ENCODE assay signal across 9 mouse cellular contexts in the genomic region with DNA sequence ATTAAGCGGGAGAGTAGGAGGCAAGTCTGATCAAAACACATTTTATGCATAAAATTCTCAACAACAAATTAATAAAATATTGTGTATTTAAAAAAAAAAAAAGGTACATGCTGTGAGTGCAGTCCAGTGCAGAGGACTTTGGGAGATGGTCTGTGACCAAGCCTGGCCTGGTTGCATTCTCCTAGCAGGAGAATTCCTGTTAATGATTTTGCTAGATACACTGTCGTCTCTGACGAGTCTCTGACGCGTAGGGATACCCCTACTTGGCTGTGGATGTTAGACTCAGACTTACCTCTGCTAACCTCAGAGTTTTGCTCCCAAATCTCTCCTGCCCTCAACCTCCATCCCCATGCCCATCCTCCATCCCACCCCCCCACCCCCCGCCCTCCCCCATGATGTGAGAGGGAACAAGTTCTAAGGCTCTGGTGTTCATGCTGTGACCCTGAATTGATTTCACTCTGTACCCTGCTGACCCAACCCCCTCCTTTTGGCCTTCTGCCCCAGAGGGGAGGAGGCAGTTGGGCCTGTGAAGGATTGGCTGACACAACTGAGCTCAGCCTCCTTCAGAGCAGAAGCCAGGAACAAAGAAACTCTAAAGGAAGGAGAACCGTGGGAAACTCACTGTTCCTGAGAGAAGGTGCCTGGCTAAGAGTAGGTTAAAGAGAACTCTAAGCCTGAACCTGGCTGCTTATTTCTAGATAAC. TPM values are rescaled to one million over a fixed set of nuclear protein-coding genes. Genes with fewer than 3 reads are reported as not detected.
DNase-seq lines count a peak whose midpoint lies in the region; ATAC-seq and TF ChIP-seq lines count a peak whose summit lies in the region.
"Had no signal": no experiment of that assay in that cellular context is flagged by ENCODE, and none has a peak within 500 bp of the region (broad histone marks: within the 10 kb centered on the region; RNA-seq: fewer than 3 reads in every experiment).

Gene Cyp4f15, plus strand, starts transcription at position 580 of the 703 bp plus-strand sequence.

- H3K9me3 ChIP-seq in lung, postnatal 0 days (ENCODE audit: low read length) = no peaks in the 10 kb centered on the region

- H3K36me3 ChIP-seq in lung, postnatal 0 days (ENCODE audit: insufficient read depth, low read length) = no peaks in the 10 kb centered on the region

- intact Hi-C loops in left cerebral cortex, postnatal 4 days (cut with DNase I) = no loop called here

- TF ChIP-seq CTCF in lung, adult 2 months (IDR thresholded peaks at IDR 0.05; ENCODE audit: insufficient read depth, low read length) = no peak
- no peak for TF ChIP-seq CTCF in lung, postnatal 0 days (IDR thresholded peaks at IDR 0.05)

- H3K9ac ChIP-seq in lung, postnatal 0 days (replicated peaks; ENCODE audit: low read depth) = no peak within 1 kb of the TSS

- no peaks in the 10 kb centered on the region for H3K27me3 ChIP-seq in lung, postnatal 0 days (replicated peaks; ENCODE audit: insufficient read depth, low read length)

- no peak for TF ChIP-seq POLR2A in lung, adult 2 months (IDR thresholded peaks at IDR 0.05; ENCODE audit: borderline replicate concordance, extremely low read depth, low read depth, low read length)

- no peak within 1 kb of the TSS for H3K4me2 ChIP-seq in lung, postnatal 0 days (replicated peaks; ENCODE audit: low read depth, low read length)

- 31% methylated on average over 7 of the region's 7 CpGs for WGBS in lung, adult 2 months
- 24% methylated on average over 7 of the region's 7 CpGs for WGBS in lung, postnatal 0 days

- TF ChIP-seq EP300 in lung, postnatal 0 days (IDR thresholded peaks at IDR 0.05) = no peak

- H3K4me1 ChIP-seq in lung, adult 2 months (ENCODE audit: control insufficient read depth, insufficient read depth, low read length) = no peaks in the 10 kb centered on the region
- H3K4me1 ChIP-seq in lung, postnatal 0 days (ENCODE audit: insufficient read depth, low read depth, low read length) = no peaks in the 10 kb centered on the region

- H3K27ac ChIP-seq in lung, postnatal 0 days (ENCODE audit: low read length) = no peak within 1 kb of the TSS
- H3K27ac ChIP-seq: macrophage had no signal

- no peak for DNase-seq in lung, adult 2 months
- no peak for DNase-seq in lung, postnatal 0 days (ENCODE audit: low spot score)
- DNase-seq in cerebellum, postnatal 25 days = peak; percentile 10 to 17
- DNase-seq in kidney, adult 8-10 months = peak; percentile 54 to 76
- peak; percentile 74 for DNase-seq in left cerebral cortex, postnatal 4 days
- peak; percentile 49 for DNase-seq in right cerebral cortex, adult 18-20 months
- no peak for DNase-seq in gastrocnemius, postnatal 10 days
- no peak for DNase-seq in MN1 (ENCODE audit: low spot score)

- ATAC-seq in lung, postnatal 0 days = no peak

- peak within 1 kb of the TSS; percentile 32 for H3K4me3 ChIP-seq in lung, adult 2 months (replicated peaks; ENCODE audit: extremely low read depth, low read depth, low read length)
- no peak within 1 kb of the TSS for H3K4me3 ChIP-seq in lung, postnatal 0 days (ENCODE audit: low read depth, low read length)

RNA-seq across cellular contexts. Expression of gene Cyp4f15, which starts in this region (rescaled TPM):
- 7.7 and 8.4 TPM in 2 replicates for polyA plus RNA-seq in lung, adult 2 months (2012; rRNA removed)
- polyA plus RNA-seq in lung, postnatal 0 days (2015; fragmentation: Nextera tagmentation; extraction: Ambion mirVana) = 0.33 and 0.39 TPM in 2 replicates
- 1 to 10 TPM; 2.9 to 3.3 TPM for total RNA-seq in left cerebral cortex, postnatal 4 days (2021)
- total RNA-seq in gastrocnemius, postnatal 10 days (2021) = not detected
- polyA plus RNA-seq: macrophage had no signal

Comparison
In these comparisons a context has a peak if more than half of its experiments do, and no peak if none do; other contexts are left out.
1. DNase-seq: peak in cerebellum, postnatal 25 days (2 of 2), kidney, adult 8-10 months (2 of 2), left cerebral cortex, postnatal 4 days (single experiment) and right cerebral cortex, adult 18-20 months (single experiment); none in lung, adult 2 months (single experiment), lung, postnatal 0 days (single experiment), gastrocnemius, postnatal 10 days (single experiment) and MN1 (single experiment).